Mouse (Mus musculus) liver, embryonic 15.5 days (tissue): ENCODE data around the gene Serpinc1. TPM values are rescaled to one million over a fixed set of nuclear protein-coding genes. Genes with fewer than 3 reads are reported as not detected.
"Not testable (repeated sequence)": the region's sequence is repeated elsewhere in the genome, so short reads cannot be mapped to it uniquely, and the experiment has no call there.

Experiments used
- ATAC-seq: fragments of 200-750 bp; cut with Nextera tagmentation; 2 replicates; pipeline ENCODE4 v1.8.0; 2017; ENCODE audit warnings: moderate number of reproducible peaks, mild to moderate bottlenecking, moderate library complexity; ENCODE audit not compliant: insufficient read depth
- H3K27ac ChIP-seq: fragments of 300-500 bp; sonication (generic); replicated peaks from 2 replicates; pipeline ENCODE4 v1.5.1; 2015; ENCODE audit warnings: mild to moderate bottlenecking, inconsistent platforms
- H3K27me3 ChIP-seq: fragments of 300-500 bp; sonication (generic); 2 replicates; pipeline ENCODE4 v1.6.1; 2015; ENCODE audit warnings: mild to moderate bottlenecking, inconsistent platforms
- H3K36me3 ChIP-seq: fragments of 300-500 bp; sonication (generic); replicated peaks from 2 replicates; pipeline ENCODE4 v1.6.1; 2015; ENCODE audit warnings: moderate library complexity, mild to moderate bottlenecking, inconsistent platforms
- H3K4me1 ChIP-seq: fragments of 300-500 bp; sonication (generic); replicated peaks from 2 replicates; pipeline ENCODE4 v1.6.1; 2015; ENCODE audit warnings: inconsistent platforms
- H3K4me2 ChIP-seq: fragments of 300-500 bp; sonication (generic); 2 replicates; pipeline ENCODE4 v1.6.1; 2015; ENCODE audit warnings: moderate library complexity, mild to moderate bottlenecking, inconsistent platforms
- H3K4me3 ChIP-seq: fragments of 300-500 bp; sonication (generic); replicated peaks from 2 replicates; pipeline ENCODE4 v1.5.1; 2015; ENCODE audit warnings: mild to moderate bottlenecking, inconsistent platforms
- H3K9ac ChIP-seq: fragments of 300-500 bp; sonication (generic); 2 replicates; pipeline ENCODE4 v1.6.1; 2015; ENCODE audit warnings: moderate library complexity, mild to moderate bottlenecking, inconsistent platforms
- H3K9me3 ChIP-seq: fragments of 300-500 bp; sonication (generic); replicated peaks from 2 replicates; pipeline ENCODE4 v1.6.1; 2016; ENCODE audit warnings: inconsistent platforms
- WGBS: fragments of 180-500 bp; shearing (Covaris S2); methylation state at CpG from one replicate; pipeline ENCODE4 v1.1.7; 2015; ENCODE audit warnings: mixed read lengths; ENCODE audit not compliant: insufficient replicate concordance; 5-methylcytosine and 5-hydroxymethylcytosine counted together
- polyA plus RNA-seq: library from polyadenylated mRNA; unstranded; fragments of >200 nt; fragmentation: Nextera tagmentation; extraction: Ambion mirVana; gene quantifications from 2 replicates; pipeline ENCODE4 v1.2.1, GENCODE M21; 2015

The Serpinc1 gene
- polyA plus RNA-seq, 1 experiment from 2014 or later = 916 TPM

- Histone ChIP-seq H3K27ac (no peak overlapping the region), H3K9me3 (no peaks in the 10 kb centered on the region), H3K36me3 (peaks cover 17% of the 10 kb centered on the region), H3K4me2 (no peak overlapping the region), H3K4me3 (no peak overlapping the region), H3K9ac (no peak overlapping the region), H3K4me1 (no peaks in the 10 kb centered on the region), H3K27me3 (no peaks in the 10 kb centered on the region)
- WGBS = 83% methylated on average over 14 of the region's 14 CpGs
- ATAC-seq = no peak
Measured at GRCm38 (mm10) chr1:161020051-161020450, 41.7 kb downstream of the Serpinc1 start.

GRCm38 (mm10) chr1:161025410-161026210 is 47.2 kb downstream of the Serpinc1 start:
- H3K9ac ChIP-seq = no peak overlapping the region
- H3K36me3 ChIP-seq = 0 out of 2 replicates have a peak, but pooled peaks cover 4% of the 10 kb centered on the region
- H3K4me1 ChIP-seq = 0 out of 2 replicates have a peak, but pooled peaks cover 2% of the 10 kb centered on the region
- 76% methylated on average over 5 of the region's 5 CpGs for WGBS
- no peak overlapping the region for H3K4me3 ChIP-seq
- no peaks in the 10 kb centered on the region for H3K27me3 ChIP-seq
- H3K27ac ChIP-seq = no peak overlapping the region
- ATAC-seq = no peak
- H3K9me3 ChIP-seq = no peaks in the 10 kb centered on the region
- H3K4me2 ChIP-seq = no peak overlapping the region

DNA sequence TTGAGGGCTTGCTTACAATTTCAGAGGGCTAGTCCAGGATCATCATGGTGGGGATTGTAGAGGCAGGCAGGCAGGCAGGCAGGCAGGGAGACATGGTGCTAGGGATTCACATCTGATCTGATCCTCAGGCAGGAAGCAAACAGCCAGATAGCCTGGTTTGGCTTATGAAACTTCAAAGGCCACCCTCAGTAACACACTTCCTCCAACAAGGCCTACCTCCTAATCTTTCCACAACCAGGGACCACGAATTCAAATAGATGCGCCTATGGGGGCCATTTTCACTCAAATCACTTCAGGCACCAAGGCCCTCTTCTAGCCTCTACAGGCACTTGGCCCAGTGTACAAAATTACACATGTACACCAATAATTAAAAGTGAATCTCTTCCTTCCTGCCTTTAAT is 48.8 kb downstream of the Serpinc1 start:
- peaks cover 8% of the 10 kb centered on the region; the same call in 1 of the 2 replicates for H3K4me1 ChIP-seq
- H3K27me3 ChIP-seq = no peaks in the 10 kb centered on the region
- no peak overlapping the region for H3K4me2 ChIP-seq
- ATAC-seq = no peak
- no peak overlapping the region for H3K27ac ChIP-seq
- 43% methylated on average over 2 of the region's 2 CpGs for WGBS
- H3K9me3 ChIP-seq = no peaks in the 10 kb centered on the region
- H3K36me3 ChIP-seq = peaks cover 10% of the 10 kb centered on the region; the same call in 1 of the 2 replicates
- H3K9ac ChIP-seq = no peak overlapping the region
- H3K4me3 ChIP-seq = no peak overlapping the region

DNA sequence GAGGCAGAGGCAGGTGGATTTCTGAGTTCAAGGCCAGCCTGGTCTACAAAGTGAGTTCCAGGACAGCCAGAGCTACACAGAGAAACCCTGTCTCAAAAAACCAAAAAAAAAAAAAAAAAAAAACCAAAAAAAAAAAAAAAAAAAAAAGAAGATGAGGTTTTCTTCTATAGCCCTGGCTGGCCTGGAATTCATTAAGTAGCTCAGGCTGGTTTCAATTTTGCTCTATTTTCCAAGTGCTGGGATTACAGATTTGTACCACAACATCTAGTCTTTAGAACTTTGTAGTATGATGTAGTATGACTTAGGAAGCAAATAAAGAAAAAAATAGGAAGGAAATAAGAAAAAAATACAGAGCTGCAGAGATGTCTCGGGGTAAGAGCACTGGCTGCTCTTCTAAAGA is 50.0 kb downstream of the Serpinc1 start:
- H3K9ac ChIP-seq, H3K27me3 ChIP-seq, ATAC-seq, H3K27ac ChIP-seq, H3K9me3 ChIP-seq, H3K4me2 ChIP-seq, H3K4me3 ChIP-seq: not testable (repeated sequence)
- Histone ChIP-seq H3K4me1 (peaks cover 21% of the 10 kb centered on the region), H3K36me3 (peaks cover 10% of the 10 kb centered on the region; the same call in 1 of the 2 replicates)
- WGBS = 75% methylated on average over 1 of the region's 1 CpGs

DNA sequence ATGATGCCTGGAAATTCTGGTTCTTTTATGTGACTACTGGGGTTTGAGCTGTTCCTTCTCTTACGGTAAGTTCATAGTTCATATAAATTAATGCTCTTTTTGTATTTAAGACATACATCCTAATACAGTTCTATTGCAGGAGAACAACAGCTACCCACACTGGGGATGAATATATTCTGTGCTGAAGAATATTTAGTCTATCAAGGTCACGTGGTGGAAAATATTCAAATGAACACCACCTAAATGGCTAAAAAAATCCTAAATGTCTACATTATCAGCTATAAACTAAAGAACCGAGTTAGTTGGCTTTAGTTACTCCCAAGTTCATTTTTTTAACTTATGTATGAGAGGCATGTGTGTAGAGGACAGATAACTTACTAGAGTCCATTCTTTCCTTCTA is 51.7 kb downstream of the Serpinc1 start:
- H3K4me1 ChIP-seq = peaks cover 30% of the 10 kb centered on the region
- peaks cover 10% of the 10 kb centered on the region; the same call in 1 of the 2 replicates for H3K36me3 ChIP-seq
- H3K4me3 ChIP-seq = no peak overlapping the region
- H3K27me3 ChIP-seq = no peaks in the 10 kb centered on the region
- H3K9ac ChIP-seq = no peak overlapping the region
- 67% methylated on average over 3 of the region's 3 CpGs for WGBS
- no peak overlapping the region for H3K27ac ChIP-seq
- no peaks in the 10 kb centered on the region for H3K9me3 ChIP-seq
- no peak for ATAC-seq
- no peak overlapping the region for H3K4me2 ChIP-seq

- Histone ChIP-seq H3K9me3 (no peaks in the 10 kb centered on the region), H3K9ac (no peak overlapping the region), H3K4me2 (no peak overlapping the region), H3K27ac (no peak overlapping the region), H3K36me3 (peaks cover 26% of the 10 kb centered on the region), H3K4me3 (no peak overlapping the region), H3K4me1 (peaks cover 40% of the 10 kb centered on the region), H3K27me3 (no peaks in the 10 kb centered on the region)
- 82% methylated on average over 9 of the region's 9 CpGs for WGBS
- no peak for ATAC-seq
Measured at GRCm38 (mm10) chr1:161031881-161032280, 53.5 kb downstream of the Serpinc1 start.

- ATAC-seq = no peak
- WGBS = 60% methylated on average over 7 of the region's 7 CpGs
- Histone ChIP-seq H3K4me1 (peaks cover 42% of the 10 kb centered on the region), H3K4me3 (no peak overlapping the region), H3K27ac (0 out of 2 replicates have a peak overlapping the region, but pooled peaks have one; percentile 20), H3K27me3 (no peaks in the 10 kb centered on the region), H3K36me3 (peaks cover 29% of the 10 kb centered on the region), H3K9me3 (no peaks in the 10 kb centered on the region), H3K4me2 (no peak overlapping the region), H3K9ac (no peak overlapping the region)
Measured at GRCm38 (mm10) chr1:161032345-161032744, 54.0 kb downstream of the Serpinc1 start.

GRCm38 (mm10) chr1:161033856-161034434 is 55.6 kb downstream of the Serpinc1 start:
- peak overlapping the region; percentile 98 for H3K27ac ChIP-seq
- no peak for ATAC-seq
- H3K27me3 ChIP-seq = no peaks in the 10 kb centered on the region
- no peaks in the 10 kb centered on the region for H3K9me3 ChIP-seq
- peak overlapping the region; percentile 85 for H3K4me3 ChIP-seq
- WGBS = under 1% methylated on average over 21 of the region's 21 CpGs
- peak overlapping the region; percentile 81 for H3K9ac ChIP-seq
- H3K4me1 ChIP-seq = peaks cover 53% of the 10 kb centered on the region
- H3K4me2 ChIP-seq = peak overlapping the region; percentile 85
- H3K36me3 ChIP-seq = peaks cover 45% of the 10 kb centered on the region

DNA sequence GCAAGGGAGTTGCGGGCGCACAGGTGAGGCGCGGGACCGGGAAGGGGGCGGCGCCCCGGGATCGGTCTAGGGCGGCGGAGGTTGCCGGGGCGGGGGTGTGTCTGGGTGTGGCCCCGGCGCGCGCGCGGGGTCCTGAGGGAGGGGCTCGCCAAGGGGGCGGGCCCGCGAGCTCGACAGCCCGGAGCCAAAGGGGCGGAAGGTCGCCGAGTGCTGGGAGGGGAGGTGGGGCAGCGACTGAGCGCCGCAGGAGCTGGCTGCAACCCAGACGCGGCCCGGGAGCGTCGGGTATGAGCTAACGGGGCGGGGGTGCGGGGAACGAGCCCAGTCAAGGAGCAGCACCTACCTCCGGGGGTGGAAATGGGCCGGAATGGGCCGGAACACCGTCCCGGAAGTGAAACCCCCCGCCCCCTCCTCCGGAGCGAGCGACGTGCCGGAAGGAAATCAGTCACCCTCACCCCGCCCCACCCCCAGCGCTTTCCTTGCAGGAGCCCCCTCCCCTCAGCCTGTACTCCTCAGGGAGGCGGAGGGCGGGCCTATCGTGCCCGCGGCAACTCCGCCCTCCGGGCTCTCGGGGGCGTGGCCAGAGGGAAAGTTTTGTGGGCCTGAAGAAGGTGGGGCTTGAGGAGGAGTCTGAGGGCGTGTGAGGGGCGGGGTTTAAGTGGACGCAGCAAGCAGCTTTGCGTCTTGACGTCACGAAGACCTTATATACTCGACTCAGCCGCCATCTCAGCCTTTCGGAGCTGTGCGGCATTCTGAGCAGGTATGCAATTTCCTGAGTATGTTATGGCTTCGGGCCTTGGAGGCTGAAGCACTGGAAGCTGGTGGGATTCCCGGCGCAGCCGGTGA is 56.3 kb downstream of the Serpinc1 start, which contains the start of gene Zbtb37:
Gene Zbtb37, minus strand, starts transcription at position 415 of the 846 bp plus-strand sequence.
- WGBS = under 1% methylated on average over 76 of the region's 76 CpGs
- Histone ChIP-seq H3K9ac (peak within 1 kb of the TSS; percentile 81), H3K4me3 (peak within 1 kb of the TSS; percentile 85), H3K4me1 (peaks cover 57% of the 10 kb centered on the region), H3K4me2 (peak within 1 kb of the TSS; percentile 85), H3K9me3 (no peaks in the 10 kb centered on the region), H3K27ac (peak within 1 kb of the TSS; percentile 98), H3K36me3 (peaks cover 51% of the 10 kb centered on the region), H3K27me3 (no peaks in the 10 kb centered on the region)
- ATAC-seq = peak; percentile 82

DNA sequence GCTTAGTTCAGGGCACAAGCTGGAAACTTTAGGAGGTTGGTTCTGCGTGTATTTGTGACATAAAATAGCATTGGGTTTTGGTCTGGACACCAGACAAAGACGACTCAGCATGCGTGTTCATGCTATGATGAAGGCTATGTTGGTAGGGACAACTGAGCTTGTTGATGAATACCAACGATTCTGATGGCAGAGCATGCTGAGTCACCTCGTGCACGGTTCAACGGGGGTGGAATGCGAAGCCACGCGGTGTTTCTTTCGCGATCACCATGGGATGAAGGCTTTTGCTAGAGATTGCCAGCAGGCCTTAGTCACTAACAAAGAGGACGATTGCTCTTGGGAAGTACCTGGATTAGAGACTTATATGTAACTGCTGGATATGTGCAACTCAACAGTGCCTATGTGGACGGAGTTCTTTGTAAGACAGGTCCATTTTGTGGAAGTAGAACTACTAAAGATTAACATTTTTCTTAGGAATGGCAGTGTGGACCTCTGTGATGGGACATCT is 56.9 kb downstream of the Serpinc1 start:
- peak; percentile 42 for ATAC-seq
- under 1% methylated on average over 14 of the region's 14 CpGs for WGBS

More for the DNA sequence above, 56.9 kb downstream of the Serpinc1 start:
- peak overlapping the region; percentile 85 for H3K4me3 ChIP-seq
- peaks cover 56% of the 10 kb centered on the region for H3K36me3 ChIP-seq
- no peaks in the 10 kb centered on the region for H3K27me3 ChIP-seq
- H3K27ac ChIP-seq = peak overlapping the region; percentile 98
- peak overlapping the region; percentile 85 for H3K4me2 ChIP-seq
- peak overlapping the region; percentile 81 for H3K9ac ChIP-seq
- peaks cover 56% of the 10 kb centered on the region for H3K4me1 ChIP-seq
- no peaks in the 10 kb centered on the region for H3K9me3 ChIP-seq
